Mouse (Mus musculus) c-Kit-positive CD71-negative TER-119-negative erythroid progenitor cells, embryonic 14.5 days (primary cell): ENCODE measurements at regions not wholly inside any gene's neighbourhood (a gene's known extent, or its start where the extent isn't known, plus 50 kb on each side); places are given as distances from the start of the nearest gene placed in this dataset.
A peak's percentile ranks its signal among the peaks of the same experiment; 100 is the strongest.

Experiments
- DNase-seq: peaks from one replicate; pipeline ENCODE4 v3.0.0-alpha.2; 2013; ENCODE audit warnings: low read depth

- DNase-seq: no peak
Observed at GRCm38 (mm10) chr4:7220426-7220825, 1018.4 kb downstream of the Car8 start.

GRCm38 (mm10) chr4:7215048-7216030 lies 1023.5 kb downstream of the Car8 start:
- no peak for DNase-seq

GRCm38 (mm10) chr4:7206987-7207386 lies 1031.9 kb downstream of the Car8 start:
- DNase-seq: peak; percentile 12

GRCm38 (mm10) chr4:7201816-7202215 lies 1037.0 kb downstream of the Car8 start:
- DNase-seq: no peak

GRCm38 (mm10) chr4:7199941-7200340 lies 1038.9 kb downstream of the Car8 start:
- no peak for DNase-seq

- DNase-seq: no peak
Observed at GRCm38 (mm10) chr4:7199052-7199451, 1039.8 kb downstream of the Car8 start.

- DNase-seq: no peak
Observed at GRCm38 (mm10) chr4:7196570-7196969, 1042.3 kb downstream of the Car8 start.

GRCm38 (mm10) chr4:7195619-7196018 lies 1043.2 kb downstream of the Car8 start:
- DNase-seq: no peak

- no peak for DNase-seq
Observed at GRCm38 (mm10) chr4:7191912-7192311, 1046.9 kb downstream of the Car8 start.

- DNase-seq: no peak
Observed at GRCm38 (mm10) chr4:7191228-7191627, 1047.6 kb downstream of the Car8 start.

GRCm38 (mm10) chr4:7175030-7175429 lies 1063.8 kb downstream of the Car8 start:
- DNase-seq: no peak

- DNase-seq: no peak
Observed at GRCm38 (mm10) chr4:7172528-7173306, 1066.1 kb downstream of the Car8 start.

GRCm38 (mm10) chr4:7171637-7172417 lies 1067.0 kb downstream of the Car8 start:
- no peak for DNase-seq

GRCm38 (mm10) chr4:7161411-7161810 lies 1077.4 kb downstream of the Car8 start:
- no peak for DNase-seq

- DNase-seq: no peak
Observed at GRCm38 (mm10) chr4:7157883-7158282, 1081.0 kb downstream of the Car8 start.

- no peak for DNase-seq
Observed at GRCm38 (mm10) chr4:7154256-7154655, 1084.6 kb downstream of the Car8 start.

- no peak for DNase-seq
Observed at GRCm38 (mm10) chr4:7153835-7154234, 1085.0 kb downstream of the Car8 start.

- DNase-seq: no peak
Observed at GRCm38 (mm10) chr4:7145756-7146155, 1093.1 kb downstream of the Car8 start.

GRCm38 (mm10) chr4:7144215-7144614 lies 1094.6 kb downstream of the Car8 start:
- DNase-seq: no peak

- no peak for DNase-seq
Observed at GRCm38 (mm10) chr4:7143676-7144075, 1095.2 kb downstream of the Car8 start.

- no peak for DNase-seq
Observed at GRCm38 (mm10) chr4:7142781-7143180, 1096.1 kb downstream of the Car8 start.

- no peak for DNase-seq
Observed at GRCm38 (mm10) chr4:7112159-7112558, 1126.7 kb downstream of the Car8 start.
